Mouse (Mus musculus): Measurements from ENCODE around the gene Erich4. TPM values are rescaled to one million over a fixed set of nuclear protein-coding genes. Genes with fewer than 3 reads are reported as not detected.

Gene Erich4
- not detected in 2 replicates for polyA plus RNA-seq (2014; fragmentation: Nextera tagmentation; extraction: Ambion mirVana)

- ATAC-seq (replicated peaks; ENCODE audit: insufficient number of reproducible peaks, low FRiP score, low TSS enrichment, low read depth) = no peak
- Histone ChIP-seq H3K4me1 (ENCODE audit: control insufficient read depth, insufficient read depth, low read length) (no peaks in the 10 kb centered on the region), H3K4me2 (ENCODE audit: low read depth, low read length) (no peak within 1 kb of the TSS), H3K4me3 (ENCODE audit: low read depth, low read length) (no peak within 1 kb of the TSS), H3K9ac (replicated peaks; ENCODE audit: low read length) (no peak within 1 kb of the TSS), H3K27me3 (ENCODE audit: control insufficient read depth, insufficient read depth, low read length) (no peaks in the 10 kb centered on the region), H3K36me3 (replicated peaks; ENCODE audit: control insufficient read depth, insufficient read depth, low read depth, low read length) (no peaks in the 10 kb centered on the region), H3K9me3 (replicated peaks; ENCODE audit: control insufficient read depth, low read length) (no peaks in the 10 kb centered on the region), H3K27ac (replicated peaks; ENCODE audit: low read depth, low read length) (no peak within 1 kb of the TSS)
- 84% methylated on average over 5 of the region's 5 CpGs for WGBS
- DNase-seq (ENCODE audit: low spot score) = no peak
Observed at GRCm38 (mm10) chr7:25615706-25616011, at the start of gene Erich4. TSS of gene Erich4 (minus strand) at chr7:25615892.

DNA sequence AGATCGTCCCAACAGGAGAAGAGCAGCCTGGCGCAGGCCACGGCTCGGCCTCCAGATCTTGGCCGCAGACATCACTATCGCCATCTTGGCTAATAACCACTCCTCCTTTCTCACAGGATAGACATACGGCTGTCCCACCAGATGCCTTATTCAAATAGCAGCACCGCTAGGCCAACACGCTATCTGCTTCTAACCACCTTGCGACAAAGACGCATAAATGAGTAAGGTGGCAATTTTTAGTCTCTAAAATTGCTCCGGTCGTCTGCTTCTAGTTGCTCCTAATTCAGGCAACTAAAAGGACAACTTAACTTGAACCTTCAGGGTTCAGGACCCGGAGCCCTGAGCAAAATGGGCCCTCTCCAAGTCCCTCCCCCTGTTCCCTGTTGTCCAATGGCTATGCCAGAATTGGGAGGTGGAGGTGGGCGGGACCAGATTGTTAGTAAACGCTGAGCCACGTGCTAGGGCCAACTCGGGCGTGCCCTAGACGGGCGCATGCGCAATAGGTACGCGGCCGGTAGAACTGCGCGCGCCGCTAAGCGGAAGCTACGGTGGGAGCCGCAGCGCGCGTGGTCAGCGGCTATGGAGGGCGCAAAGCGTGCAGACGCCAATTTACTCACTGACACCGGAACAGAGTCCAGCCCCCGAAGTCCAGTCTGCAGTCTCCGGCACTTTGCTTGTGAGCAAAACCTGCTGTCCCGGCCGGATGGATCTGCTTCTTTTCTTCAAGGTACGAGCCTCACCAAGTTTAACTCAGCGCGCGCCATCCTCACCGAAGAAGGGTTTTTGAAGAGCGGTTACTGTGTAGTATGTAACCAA is 43.2 kb upstream of the Erich4 start, which contains the start of the genes Bckdha and Exosc5:
Bckdha (minus strand) TSS at position 325 of the 816 bp plus-strand sequence.
Exosc5 (plus strand) TSS at position 508 of the 816 bp plus-strand sequence.
- peak; percentile 97 for ATAC-seq (replicated peaks; ENCODE audit: insufficient number of reproducible peaks, low FRiP score, low TSS enrichment, low read depth)
- Histone ChIP-seq H3K27ac (replicated peaks; ENCODE audit: low read depth, low read length) (no peak within 1 kb of the TSS), H3K4me3 (ENCODE audit: low read depth, low read length) (peak within 1 kb of the TSS; percentile 48), H3K36me3 (replicated peaks; ENCODE audit: control insufficient read depth, insufficient read depth, low read depth, low read length) (no peaks in the 10 kb centered on the region), H3K9ac (replicated peaks; ENCODE audit: low read length) (peak within 1 kb of the TSS; percentile 64), H3K27me3 (ENCODE audit: control insufficient read depth, insufficient read depth, low read length) (no peaks in the 10 kb centered on the region), H3K4me2 (ENCODE audit: low read depth, low read length) (peak within 1 kb of the TSS; percentile 65), H3K9me3 (replicated peaks; ENCODE audit: control insufficient read depth, low read length) (no peaks in the 10 kb centered on the region), H3K4me1 (ENCODE audit: control insufficient read depth, insufficient read depth, low read length) (no peaks in the 10 kb centered on the region)
- WGBS = under 1% methylated on average over 50 of the region's 50 CpGs
- DNase-seq (ENCODE audit: low spot score) = peak; percentile 100

DNA sequence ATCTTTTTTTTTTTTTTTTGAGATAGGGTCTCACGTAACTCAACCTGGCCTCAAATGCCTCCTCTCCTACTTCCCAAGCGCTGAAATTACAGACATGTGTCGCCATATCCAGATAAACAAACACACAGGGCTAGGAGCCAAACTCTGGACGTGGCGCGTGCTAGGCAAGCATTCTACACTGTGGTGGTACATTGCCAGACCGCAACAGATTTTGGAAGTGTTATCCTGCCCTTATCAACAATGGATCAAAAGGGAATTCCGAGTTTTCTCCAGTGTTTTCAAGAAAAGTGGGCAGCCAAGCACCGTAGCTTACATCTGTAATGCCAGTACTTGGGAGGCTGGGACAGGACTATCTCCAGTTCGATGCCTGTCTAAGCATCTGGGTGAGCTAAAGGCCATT is 42.1 kb upstream of the Erich4 start:
- WGBS = 38% methylated on average over 10 of the region's 10 CpGs
- no peaks in the 10 kb centered on the region for H3K4me1 ChIP-seq (ENCODE audit: control insufficient read depth, insufficient read depth, low read length)
- no peak overlapping the region for H3K27ac ChIP-seq (replicated peaks; ENCODE audit: low read depth, low read length)
- DNase-seq (ENCODE audit: low spot score) = no peak
- ATAC-seq (replicated peaks; ENCODE audit: insufficient number of reproducible peaks, low FRiP score, low TSS enrichment, low read depth) = no peak
- no peaks in the 10 kb centered on the region for H3K36me3 ChIP-seq (replicated peaks; ENCODE audit: control insufficient read depth, insufficient read depth, low read depth, low read length)
- H3K27me3 ChIP-seq (ENCODE audit: control insufficient read depth, insufficient read depth, low read length) = no peaks in the 10 kb centered on the region
- no peaks in the 10 kb centered on the region for H3K9me3 ChIP-seq (replicated peaks; ENCODE audit: control insufficient read depth, low read length)
- peak overlapping the region; percentile 56 for H3K4me2 ChIP-seq (ENCODE audit: low read depth, low read length)
- H3K4me3 ChIP-seq (ENCODE audit: low read depth, low read length) = peak overlapping the region; percentile 48
- H3K9ac ChIP-seq (replicated peaks; ENCODE audit: low read length) = peak overlapping the region; percentile 63

GRCm38 (mm10) chr7:25655601-25656428 is 40.1 kb upstream of the Erich4 start:
- H3K36me3 ChIP-seq (replicated peaks; ENCODE audit: control insufficient read depth, insufficient read depth, low read depth, low read length) = no peaks in the 10 kb centered on the region
- H3K4me3 ChIP-seq (ENCODE audit: low read depth, low read length) = no peak overlapping the region
- H3K27ac ChIP-seq (replicated peaks; ENCODE audit: low read depth, low read length) = no peak overlapping the region
- H3K4me1 ChIP-seq (ENCODE audit: control insufficient read depth, insufficient read depth, low read length) = no peaks in the 10 kb centered on the region
- ATAC-seq (replicated peaks; ENCODE audit: insufficient number of reproducible peaks, low FRiP score, low TSS enrichment, low read depth) (no peak), DNase-seq (ENCODE audit: low spot score) (no peak)
- 75% methylated on average over 11 of the region's 11 CpGs for WGBS
- H3K9ac ChIP-seq (replicated peaks; ENCODE audit: low read length) = no peak overlapping the region
- H3K4me2 ChIP-seq (ENCODE audit: low read depth, low read length) = no peak overlapping the region
- no peaks in the 10 kb centered on the region for H3K9me3 ChIP-seq (replicated peaks; ENCODE audit: control insufficient read depth, low read length)
- H3K27me3 ChIP-seq (ENCODE audit: control insufficient read depth, insufficient read depth, low read length) = no peaks in the 10 kb centered on the region

DNA sequence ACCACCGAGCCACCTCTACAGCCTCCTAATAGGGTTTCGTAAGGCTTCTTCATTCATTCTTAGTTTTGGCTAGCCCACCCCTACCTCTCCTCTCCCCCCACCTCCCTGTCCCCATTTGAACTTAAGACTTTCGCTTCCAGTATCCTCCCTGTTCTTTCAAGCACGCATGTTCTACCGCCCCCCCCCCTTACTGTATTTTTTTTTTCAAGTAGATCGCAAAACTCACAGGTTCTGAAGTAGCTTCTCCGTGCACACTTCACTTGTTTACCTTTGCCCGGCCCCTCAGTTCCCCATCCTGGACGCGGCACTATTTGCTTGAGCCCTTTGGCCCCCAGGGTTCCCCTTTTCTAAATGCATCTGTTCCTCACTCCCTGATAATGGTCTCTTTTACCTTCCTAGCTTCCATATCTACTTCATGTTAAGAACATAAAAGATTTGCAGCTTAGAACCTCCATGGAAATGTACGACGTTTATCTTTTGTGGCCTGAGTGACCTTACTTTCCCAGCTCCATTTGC is 36.6 kb upstream of the Erich4 start:
- 90% methylated on average over 12 of the region's 12 CpGs for WGBS
- Histone ChIP-seq H3K4me1 (ENCODE audit: control insufficient read depth, insufficient read depth, low read length) (no peaks in the 10 kb centered on the region), H3K4me3 (ENCODE audit: low read depth, low read length) (no peak overlapping the region), H3K4me2 (ENCODE audit: low read depth, low read length) (no peak overlapping the region), H3K9me3 (replicated peaks; ENCODE audit: control insufficient read depth, low read length) (no peaks in the 10 kb centered on the region), H3K27ac (replicated peaks; ENCODE audit: low read depth, low read length) (no peak overlapping the region), H3K36me3 (replicated peaks; ENCODE audit: control insufficient read depth, insufficient read depth, low read depth, low read length) (no peaks in the 10 kb centered on the region), H3K27me3 (ENCODE audit: control insufficient read depth, insufficient read depth, low read length) (no peaks in the 10 kb centered on the region), H3K9ac (replicated peaks; ENCODE audit: low read length) (no peak overlapping the region)
- no peak for ATAC-seq (replicated peaks; ENCODE audit: insufficient number of reproducible peaks, low FRiP score, low TSS enrichment, low read depth)
- DNase-seq (ENCODE audit: low spot score) = no peak

DNA sequence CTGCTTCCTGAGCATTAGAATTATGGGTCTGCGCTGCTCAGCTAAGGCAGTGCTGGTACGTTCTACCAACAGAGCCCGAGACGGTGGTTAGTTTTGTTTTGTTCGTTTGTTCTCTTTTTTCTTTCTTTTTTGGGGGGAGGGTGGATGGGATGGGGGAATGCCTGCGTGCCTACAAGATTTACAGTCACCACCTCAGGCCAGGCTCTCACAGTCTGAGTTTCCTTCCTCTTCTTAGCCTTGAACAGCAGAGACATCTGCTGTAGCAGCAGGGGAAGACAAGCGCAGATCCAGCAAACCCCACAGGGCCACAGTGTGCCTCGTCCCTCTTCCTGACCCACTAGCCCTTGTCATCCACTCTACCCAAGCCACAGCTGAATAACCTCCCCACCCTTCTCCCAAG is 35.6 kb upstream of the Erich4 start:
- Histone ChIP-seq H3K36me3 (replicated peaks; ENCODE audit: control insufficient read depth, insufficient read depth, low read depth, low read length) (no peaks in the 10 kb centered on the region), H3K4me3 (ENCODE audit: low read depth, low read length) (no peak overlapping the region)

DNA sequence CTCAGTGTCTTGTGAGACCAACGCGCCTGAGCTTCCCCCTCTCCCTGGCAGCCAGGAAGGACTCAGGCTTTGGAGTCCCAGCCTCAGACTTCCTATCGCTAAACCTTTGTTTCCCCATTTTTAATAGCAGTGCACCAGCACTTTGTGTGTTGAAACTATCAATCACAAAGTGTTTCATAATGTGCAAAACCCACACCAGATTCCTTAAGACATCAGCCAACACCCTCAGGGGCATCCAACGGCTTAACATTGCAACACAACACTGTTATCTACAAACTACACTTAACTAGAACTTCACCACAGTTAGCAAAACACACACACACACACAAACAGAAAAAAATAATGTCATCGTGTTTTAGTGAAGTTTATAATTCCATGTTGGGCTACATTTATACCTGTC is 34.1 kb upstream of the Erich4 start:
- H3K27me3 ChIP-seq (ENCODE audit: control insufficient read depth, insufficient read depth, low read length) = no peaks in the 10 kb centered on the region
- ATAC-seq (replicated peaks; ENCODE audit: insufficient number of reproducible peaks, low FRiP score, low TSS enrichment, low read depth) (no peak), DNase-seq (ENCODE audit: low spot score) (no peak)
- no peaks in the 10 kb centered on the region for H3K9me3 ChIP-seq (replicated peaks; ENCODE audit: control insufficient read depth, low read length)
- H3K4me3 ChIP-seq (ENCODE audit: low read depth, low read length) = no peak overlapping the region
- H3K36me3 ChIP-seq (replicated peaks; ENCODE audit: control insufficient read depth, insufficient read depth, low read depth, low read length) = no peaks in the 10 kb centered on the region
- WGBS = 64% methylated on average over 5 of the region's 5 CpGs
- no peak overlapping the region for H3K4me2 ChIP-seq (ENCODE audit: low read depth, low read length)
- no peaks in the 10 kb centered on the region for H3K4me1 ChIP-seq (ENCODE audit: control insufficient read depth, insufficient read depth, low read length)
- no peak overlapping the region for H3K9ac ChIP-seq (replicated peaks; ENCODE audit: low read length)
- no peak overlapping the region for H3K27ac ChIP-seq (replicated peaks; ENCODE audit: low read depth, low read length)

More for the DNA sequence above, 35.6 kb upstream of the Erich4 start:
- Histone ChIP-seq H3K27ac (replicated peaks; ENCODE audit: low read depth, low read length) (no peak overlapping the region), H3K9me3 (replicated peaks; ENCODE audit: control insufficient read depth, low read length) (no peaks in the 10 kb centered on the region), H3K27me3 (ENCODE audit: control insufficient read depth, insufficient read depth, low read length) (no peaks in the 10 kb centered on the region), H3K9ac (replicated peaks; ENCODE audit: low read length) (no peak overlapping the region), H3K4me2 (ENCODE audit: low read depth, low read length) (no peak overlapping the region), H3K4me1 (ENCODE audit: control insufficient read depth, insufficient read depth, low read length) (no peaks in the 10 kb centered on the region)
- WGBS = 92% methylated on average over 8 of the region's 8 CpGs
- DNase-seq (ENCODE audit: low spot score) (no peak), ATAC-seq (replicated peaks; ENCODE audit: insufficient number of reproducible peaks, low FRiP score, low TSS enrichment, low read depth) (no peak)

Data from embryonic facial prominence, embryonic 11.5 days (tissue).